Mouse (Mus musculus): Measurements from ENCODE around the gene Mup22. TPM values are rescaled to one million over a fixed set of nuclear protein-coding genes. Genes with fewer than 3 reads are reported as not detected.

Mup22 gene
- not detected in 2 replicates for polyA plus RNA-seq (2012)

GRCm38 (mm10) chr4:60821363-60821762 is at the start of gene Mup22:
Mup22 (minus strand) TSS chr4:60821463.

Other genes with a start within 250 kb of the Mup22 start
- gene Mup10, start 239.3 kb downstream of the Mup22 start, polyA plus RNA-seq (2012) = not detected in 2 replicates
- gene Mup11, start 159.1 kb downstream of the Mup22 start, polyA plus RNA-seq (2012) = not detected in 2 replicates
- gene Mup12, start 80.1 kb downstream of the Mup22 start, polyA plus RNA-seq (2012) = not detected in 2 replicates